Mouse (Mus musculus) lung, postnatal 0 days (tissue): ENCODE results near the gene Gna12. TPM values are rescaled to one million over a fixed set of nuclear protein-coding genes. Genes with fewer than 3 reads are reported as not detected.

Source experiments
- ATAC-seq: fragments of 200-750 bp; cut with Nextera tagmentation; 2 replicates; pipeline ENCODE4 v1.8.0; 2017; ENCODE audit warnings: moderate library complexity
- DNase-seq: peaks from one replicate; pipeline ENCODE4 v3.0.0-alpha.2; 2016; ENCODE audit warnings: low spot score
- H3K27ac ChIP-seq: fragments of 300-500 bp; sonication (generic); 2 replicates; pipeline ENCODE4 v1.5.1; 2014; ENCODE audit warnings: antibody characterized with exemption, mild to moderate bottlenecking, low read length, mixed read lengths
- H3K27me3 ChIP-seq: fragments of 300-500 bp; sonication (generic); replicated peaks from 2 replicates; pipeline ENCODE4 v1.6.1; 2014; ENCODE audit warnings: low read length, mixed read lengths; ENCODE audit not compliant: insufficient read depth
- H3K36me3 ChIP-seq: fragments of 300-500 bp; sonication (generic); 2 replicates; pipeline ENCODE4 v1.6.1; 2014; ENCODE audit warnings: low read length, mixed read lengths; ENCODE audit not compliant: insufficient read depth
- H3K4me1 ChIP-seq: fragments of 300-500 bp; sonication (generic); 2 replicates; pipeline ENCODE4 v1.6.1; 2014; ENCODE audit warnings: antibody characterized with exemption, low read depth, low read length, mixed read lengths; ENCODE audit not compliant: insufficient read depth
- H3K4me2 ChIP-seq: fragments of 300-500 bp; sonication (generic); replicated peaks from 2 replicates; pipeline ENCODE4 v1.6.1; 2014; ENCODE audit warnings: low read depth, mild to moderate bottlenecking, low read length, moderate library complexity, mixed read lengths
- H3K4me3 ChIP-seq: fragments of 300-500 bp; sonication (generic); 2 replicates; pipeline ENCODE4 v1.5.1; 2014; ENCODE audit warnings: low read depth, low read length
- H3K9ac ChIP-seq: fragments of 300-500 bp; sonication (generic); replicated peaks from 2 replicates; pipeline ENCODE4 v1.6.1; 2014; ENCODE audit warnings: low read depth, mild to moderate bottlenecking
- H3K9me3 ChIP-seq: fragments of 300-500 bp; sonication (generic); 2 replicates; pipeline ENCODE4 v1.6.1; 2016; ENCODE audit warnings: low read length, mixed read lengths
- CTCF ChIP-seq: IDR thresholded peaks from 2 replicates; pipeline ENCODE4 v1.5.1; 2016; ENCODE audit warnings: antibody characterized with exemption, mild to moderate bottlenecking
- EP300 ChIP-seq: IDR thresholded peaks from 2 replicates; pipeline ENCODE4 v1.6.1; 2016; ENCODE audit warnings: antibody characterized with exemption, mild to moderate bottlenecking, control low read depth
- WGBS: fragments of 180-500 bp; shearing (Covaris S2); extraction: QIAGEN DNeasy Blood & Tissue Kit; methylation state at CpG from one replicate; pipeline ENCODE4 v1.1.7; 2014; 5-methylcytosine and 5-hydroxymethylcytosine counted together
- polyA plus RNA-seq: library from polyadenylated mRNA; unstranded; fragments of >200 nt; fragmentation: Nextera tagmentation; extraction: Ambion mirVana; gene quantifications from 2 replicates; pipeline ENCODE4 v1.2.1, GENCODE M21; 2015

The Gna12 gene
- polyA plus RNA-seq, 1 experiment from 2014 or later, result 25.4 TPM

- Histone ChIP-seq H3K4me3 (no peak overlapping the region), H3K27ac (0 out of 2 replicates have a peak overlapping the region, but pooled peaks have one; percentile 20), H3K27me3 (no peaks in the 10 kb centered on the region), H3K9me3 (no peaks in the 10 kb centered on the region), H3K9ac (no peak overlapping the region), H3K4me2 (no peak overlapping the region), H3K36me3 (no peaks in the 10 kb centered on the region), H3K4me1 (peaks cover 32% of the 10 kb centered on the region)
- ATAC-seq, result no peak
- no peak for DNase-seq
- 53% methylated on average over 7 of the region's 7 CpGs for WGBS
- TF ChIP-seq CTCF (no peak), EP300 (no peak)
Measured at GRCm38 (mm10) chr5:140824126-140824525, 6.1 kb downstream of the Gna12 start.

- no peaks in the 10 kb centered on the region for H3K36me3 ChIP-seq
- DNase-seq, result no peak
- ATAC-seq, result peak; percentile 19; the same call in 1 of the 2 replicates
- no peak overlapping the region for H3K4me3 ChIP-seq
- H3K27ac ChIP-seq, result no peak overlapping the region
- 91% methylated on average over 2 of the region's 2 CpGs for WGBS
- H3K9ac ChIP-seq, result no peak overlapping the region
- H3K9me3 ChIP-seq, result no peaks in the 10 kb centered on the region
- no peak overlapping the region for H3K4me2 ChIP-seq
- H3K27me3 ChIP-seq, result no peaks in the 10 kb centered on the region
- TF ChIP-seq CTCF (no peak), EP300 (no peak)
- H3K4me1 ChIP-seq, result peaks cover 26% of the 10 kb centered on the region
Measured at GRCm38 (mm10) chr5:140823386-140823785, 6.8 kb downstream of the Gna12 start.

- Histone ChIP-seq H3K36me3 (no peaks in the 10 kb centered on the region), H3K27me3 (no peaks in the 10 kb centered on the region), H3K27ac (no peak overlapping the region), H3K4me2 (no peak overlapping the region), H3K9me3 (no peaks in the 10 kb centered on the region), H3K9ac (no peak overlapping the region), H3K4me1 (peaks cover 17% of the 10 kb centered on the region), H3K4me3 (no peak overlapping the region)
- WGBS, result 58% methylated on average over 4 of the region's 4 CpGs
- TF ChIP-seq EP300 (no peak), CTCF (0 out of 2 replicates have a peak, but pooled peaks have one; percentile 5)
- peak; percentile 61 for ATAC-seq
- DNase-seq, result peak; percentile 36
Measured at GRCm38 (mm10) chr5:140821951-140822350, 8.3 kb downstream of the Gna12 start.

- DNase-seq, result no peak
- H3K36me3 ChIP-seq, result no peaks in the 10 kb centered on the region
- H3K9me3 ChIP-seq, result no peaks in the 10 kb centered on the region
- H3K4me3 ChIP-seq, result no peak overlapping the region
- no peak overlapping the region for H3K4me2 ChIP-seq
- TF ChIP-seq EP300 (no peak), CTCF (no peak)
- H3K9ac ChIP-seq, result no peak overlapping the region
- 76% methylated on average over 4 of the region's 4 CpGs for WGBS
- H3K27ac ChIP-seq, result no peak overlapping the region
- peaks cover 17% of the 10 kb centered on the region for H3K4me1 ChIP-seq
- ATAC-seq, result no peak
- no peaks in the 10 kb centered on the region for H3K27me3 ChIP-seq
Measured at GRCm38 (mm10) chr5:140820539-140820938, 9.7 kb downstream of the Gna12 start.

GRCm38 (mm10) chr5:140819594-140819993, 10.6 kb downstream of the Gna12 start:
- no peak overlapping the region for H3K27ac ChIP-seq
- no peak for DNase-seq
- peaks cover 25% of the 10 kb centered on the region for H3K4me1 ChIP-seq
- H3K4me2 ChIP-seq, result no peak overlapping the region
- no peaks in the 10 kb centered on the region for H3K36me3 ChIP-seq
- no peaks in the 10 kb centered on the region for H3K27me3 ChIP-seq
- no peak overlapping the region for H3K9ac ChIP-seq
- 50% methylated on average over 4 of the region's 4 CpGs for WGBS
- H3K9me3 ChIP-seq, result no peaks in the 10 kb centered on the region
- no peak overlapping the region for H3K4me3 ChIP-seq
- ATAC-seq, result no peak
- TF ChIP-seq CTCF, result no peak
- TF ChIP-seq EP300, result no peak

- no peaks in the 10 kb centered on the region for H3K27me3 ChIP-seq
- TF ChIP-seq CTCF, result no peak
- no peak for TF ChIP-seq EP300
- no peak overlapping the region for H3K4me3 ChIP-seq
- no peak overlapping the region for H3K9ac ChIP-seq
- WGBS, result 66% methylated on average over 5 of the region's 5 CpGs
- no peak overlapping the region for H3K27ac ChIP-seq
- H3K9me3 ChIP-seq, result no peaks in the 10 kb centered on the region
- DNase-seq, result no peak
- no peaks in the 10 kb centered on the region for H3K36me3 ChIP-seq
- peaks cover 25% of the 10 kb centered on the region for H3K4me1 ChIP-seq
- no peak for ATAC-seq
- no peak overlapping the region for H3K4me2 ChIP-seq
Measured at GRCm38 (mm10) chr5:140818482-140819076, 11.7 kb downstream of the Gna12 start.
